Mouse (Mus musculus): ENCODE data around the gene Pnpla5.
"Not testable (repeated sequence)": the region's sequence is repeated elsewhere in the genome, so short reads cannot be mapped to it uniquely, and the experiment has no call there.

The Pnpla5 gene

GRCm38 (mm10) chr15:84123075-84123474 lies at the start of gene Pnpla5:
TSS of gene Pnpla5 (minus strand) at chr15:84123175.
- no peak for DNase-seq (ENCODE audit: low read depth, low spot score)

DNA sequence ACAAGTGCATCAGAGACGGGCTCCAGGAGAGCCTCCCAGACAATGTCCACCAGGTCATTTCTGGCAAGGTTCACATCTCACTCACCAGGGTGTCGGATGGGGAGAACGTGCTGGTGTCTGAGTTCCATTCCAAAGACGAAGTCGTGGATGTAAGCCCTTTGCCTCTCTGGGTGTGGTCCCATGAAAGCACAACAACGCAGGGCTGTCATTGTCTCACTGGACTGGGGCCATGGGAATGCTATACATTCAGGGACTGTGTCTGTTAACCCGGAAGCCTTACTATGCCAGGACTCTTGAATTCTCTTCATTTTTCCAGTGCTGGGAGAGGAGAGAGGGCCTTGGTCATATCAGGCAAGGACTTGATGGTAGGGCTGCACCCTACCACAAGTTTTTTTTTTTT lies 48.2 kb upstream of the Pnpla5 start:
- no peak for DNase-seq (ENCODE audit: low read depth, low spot score)

DNA sequence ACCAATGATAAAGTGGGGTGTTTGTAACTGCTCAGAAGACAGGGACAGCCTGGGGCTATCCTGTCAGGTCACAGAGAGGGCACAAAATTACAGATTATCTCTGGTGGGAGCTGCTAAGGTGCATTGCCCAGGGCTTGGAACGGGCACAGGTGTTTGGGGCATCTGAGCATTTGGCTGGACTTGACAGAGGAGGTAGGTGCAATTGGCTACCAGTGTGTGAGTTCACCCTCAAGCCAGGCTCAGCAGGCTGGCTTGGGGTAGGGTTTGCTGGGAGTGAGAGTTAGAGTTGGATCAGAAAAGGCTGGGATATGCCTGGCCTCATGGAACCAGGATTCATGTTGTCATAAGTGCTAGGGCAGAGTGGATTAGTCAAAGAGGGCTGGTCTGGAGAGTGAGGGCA lies 46.5 kb upstream of the Pnpla5 start:
- no peak for DNase-seq (ENCODE audit: low read depth, low spot score)

DNA sequence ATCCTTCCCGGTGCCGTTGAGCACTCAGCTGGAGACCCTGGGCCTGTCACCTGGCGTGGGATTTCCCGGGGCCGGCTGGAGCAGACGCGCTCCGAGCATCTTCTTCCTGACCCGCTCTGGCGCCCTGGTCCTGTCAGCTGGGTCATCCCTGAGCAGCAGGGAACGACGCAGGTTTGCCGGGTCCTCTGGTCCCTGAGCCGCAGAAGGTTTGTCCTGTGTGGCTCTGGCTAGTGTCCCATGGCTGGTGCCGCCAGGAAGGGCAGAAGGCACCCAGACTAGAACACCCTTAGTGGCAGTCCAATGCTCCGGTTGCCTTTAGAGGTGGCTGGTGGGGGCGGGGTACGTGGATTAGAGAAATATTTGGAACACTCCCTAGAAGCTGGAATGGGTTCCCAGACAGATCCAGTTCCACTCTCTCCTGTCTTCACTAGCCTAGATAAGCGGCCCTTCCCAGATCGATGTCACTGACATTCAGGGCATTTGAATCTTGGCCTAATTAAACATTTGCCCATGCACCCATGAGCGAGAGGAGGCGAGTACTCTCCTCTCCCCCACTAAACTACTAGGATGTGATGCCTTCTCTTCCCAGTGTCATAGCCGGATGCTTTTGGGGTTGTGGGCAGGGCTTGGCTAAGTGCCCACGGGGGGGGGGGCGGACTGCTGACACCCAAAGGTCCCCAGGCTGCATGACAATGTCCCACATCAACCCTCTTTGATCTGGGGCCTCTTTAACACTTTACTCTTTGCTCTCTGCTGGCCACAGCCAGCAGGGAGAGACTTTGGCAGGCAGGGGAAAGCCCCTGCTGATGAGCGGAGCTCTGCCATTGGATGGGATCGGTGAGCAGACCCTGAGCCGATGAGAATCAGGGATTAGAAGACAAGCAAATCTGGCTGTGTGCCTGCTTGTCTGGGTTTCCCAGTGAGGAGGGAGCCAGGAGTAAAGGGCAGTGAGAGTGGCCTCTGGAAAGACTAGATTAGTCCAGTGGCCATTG lies 45.5 kb upstream of the Pnpla5 start:
- no peak for DNase-seq (ENCODE audit: low read depth, low spot score)

- peak; percentile 91 for DNase-seq (ENCODE audit: low read depth, low spot score)
Measured at GRCm38 (mm10) chr15:84167600-84167999, 44.6 kb upstream of the Pnpla5 start, which contains the start of gene Pnpla3. TSS of gene Pnpla3 (plus strand) at chr15:84167837.

GRCm38 (mm10) chr15:84166818-84167217 lies 43.8 kb upstream of the Pnpla5 start:
- no peak for DNase-seq (ENCODE audit: low read depth, low spot score)

DNA sequence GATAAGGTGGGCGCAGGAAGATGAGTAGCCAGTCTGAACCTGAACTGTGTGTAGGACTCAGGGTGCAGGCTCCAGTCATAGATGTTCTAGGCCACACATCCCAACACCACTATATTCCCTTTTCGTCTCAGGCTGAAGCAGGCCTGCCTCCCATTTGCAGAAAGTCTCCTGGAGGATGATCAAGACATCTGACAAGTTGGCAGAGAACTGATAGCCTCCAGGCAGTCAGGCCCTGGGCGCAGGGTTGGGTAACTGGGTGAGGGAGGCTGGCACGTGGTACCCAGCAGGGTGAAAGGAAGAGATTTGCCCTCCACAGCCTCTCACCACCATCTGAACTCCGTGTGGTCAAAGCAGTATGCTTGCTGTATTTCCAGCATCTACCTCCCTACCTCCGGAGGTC lies 38.9 kb upstream of the Pnpla5 start:
- DNase-seq (ENCODE audit: low read depth, low spot score): no peak

GRCm38 (mm10) chr15:84157530-84157929 lies 34.6 kb upstream of the Pnpla5 start:
- DNase-seq (ENCODE audit: low read depth, low spot score): not testable (repeated sequence)

- DNase-seq (ENCODE audit: low read depth, low spot score): no peak
Measured at GRCm38 (mm10) chr15:84156158-84156557, 33.2 kb upstream of the Pnpla5 start.

- no peak for DNase-seq (ENCODE audit: low read depth, low spot score)
Measured at GRCm38 (mm10) chr15:84140929-84141328, 18.0 kb upstream of the Pnpla5 start.

DNA sequence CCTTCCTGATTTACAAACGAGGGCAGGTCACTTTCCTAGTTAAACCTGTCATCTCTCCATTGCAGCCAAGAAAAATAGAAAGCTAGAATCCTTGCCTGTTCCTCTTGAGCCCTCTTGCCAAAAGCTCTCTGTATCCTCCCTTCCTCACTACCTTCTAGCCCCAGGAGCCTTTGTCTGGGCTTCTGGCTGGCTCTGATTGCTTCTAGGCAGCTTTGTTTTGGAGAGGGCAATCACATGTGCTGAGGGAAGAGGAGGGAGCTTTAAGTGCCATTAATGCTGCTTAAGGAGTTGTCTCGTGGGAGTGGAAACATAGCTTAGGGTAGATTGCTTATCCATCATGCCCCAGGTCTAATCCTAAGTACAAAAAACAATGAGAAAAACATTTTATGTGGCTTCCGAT lies 17.1 kb upstream of the Pnpla5 start:
- DNase-seq (ENCODE audit: low read depth, low spot score): no peak

DNA sequence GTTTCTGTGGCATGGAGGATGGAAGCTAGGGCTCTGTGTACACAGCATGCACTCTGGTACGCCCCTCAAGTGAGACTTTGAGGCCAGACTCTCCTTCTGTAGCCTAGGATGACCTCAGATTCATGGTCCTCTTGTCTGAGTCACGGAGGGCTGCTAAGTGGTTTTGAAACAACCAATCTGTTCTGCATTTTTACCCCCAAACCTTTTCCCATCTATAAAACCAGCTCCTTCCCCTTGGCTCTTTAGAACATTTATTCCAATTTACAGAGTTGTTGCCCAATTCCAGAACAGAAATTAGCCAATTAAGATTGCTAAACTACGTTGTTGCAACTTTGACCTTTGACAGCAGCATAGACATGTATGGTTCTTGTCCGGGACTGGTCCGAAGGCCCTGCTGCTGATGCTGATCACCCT lies 16.6 kb upstream of the Pnpla5 start:
- no peak for DNase-seq (ENCODE audit: low read depth, low spot score)

- no peak for DNase-seq (ENCODE audit: low read depth, low spot score)
Measured at GRCm38 (mm10) chr15:84136473-84137415, 13.8 kb upstream of the Pnpla5 start.

DNA sequence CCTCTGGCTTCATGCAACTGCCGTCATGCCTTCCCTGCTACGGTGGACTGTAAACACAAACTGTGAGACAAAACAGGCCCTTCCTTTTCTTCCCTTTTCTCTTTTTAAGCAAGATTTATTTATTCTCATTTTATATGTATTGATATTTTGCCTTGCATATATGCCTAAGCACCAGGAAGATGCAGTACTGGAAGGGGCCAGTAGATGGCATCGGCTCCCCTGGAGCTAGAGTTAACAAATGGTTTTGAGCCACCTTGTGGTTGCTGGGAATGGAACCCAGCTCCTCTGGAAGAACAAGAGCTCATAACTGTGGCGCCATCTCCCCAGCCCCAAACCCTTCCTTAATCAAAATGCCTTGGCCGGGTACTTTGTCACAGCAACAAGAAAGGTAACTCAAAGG lies 12.5 kb upstream of the Pnpla5 start:
- DNase-seq (ENCODE audit: low read depth, low spot score): peak; percentile 64

GRCm38 (mm10) chr15:84133440-84133839 lies 10.5 kb upstream of the Pnpla5 start:
- no peak for DNase-seq (ENCODE audit: low read depth, low spot score)

DNA sequence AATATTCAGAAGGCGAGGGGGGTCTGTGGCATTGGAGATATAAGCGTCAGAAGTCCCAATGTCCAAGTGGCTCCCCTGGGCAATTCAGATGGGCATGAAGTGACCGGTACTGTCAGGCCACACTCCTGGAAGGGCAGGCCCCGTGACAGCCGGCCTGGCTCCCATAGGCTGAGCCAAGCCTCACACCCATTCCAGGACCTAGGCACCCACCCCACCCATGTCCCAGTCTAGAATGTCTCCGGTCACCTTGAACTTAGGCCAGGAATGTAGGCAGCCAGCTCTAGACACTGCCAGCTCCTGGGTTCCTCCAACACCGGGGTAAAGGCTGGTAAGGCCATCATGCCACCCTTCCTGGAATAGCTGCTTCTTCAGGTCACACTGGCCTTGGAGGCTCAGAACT lies 9.0 kb upstream of the Pnpla5 start:
- DNase-seq (ENCODE audit: low read depth, low spot score): no peak

DNA sequence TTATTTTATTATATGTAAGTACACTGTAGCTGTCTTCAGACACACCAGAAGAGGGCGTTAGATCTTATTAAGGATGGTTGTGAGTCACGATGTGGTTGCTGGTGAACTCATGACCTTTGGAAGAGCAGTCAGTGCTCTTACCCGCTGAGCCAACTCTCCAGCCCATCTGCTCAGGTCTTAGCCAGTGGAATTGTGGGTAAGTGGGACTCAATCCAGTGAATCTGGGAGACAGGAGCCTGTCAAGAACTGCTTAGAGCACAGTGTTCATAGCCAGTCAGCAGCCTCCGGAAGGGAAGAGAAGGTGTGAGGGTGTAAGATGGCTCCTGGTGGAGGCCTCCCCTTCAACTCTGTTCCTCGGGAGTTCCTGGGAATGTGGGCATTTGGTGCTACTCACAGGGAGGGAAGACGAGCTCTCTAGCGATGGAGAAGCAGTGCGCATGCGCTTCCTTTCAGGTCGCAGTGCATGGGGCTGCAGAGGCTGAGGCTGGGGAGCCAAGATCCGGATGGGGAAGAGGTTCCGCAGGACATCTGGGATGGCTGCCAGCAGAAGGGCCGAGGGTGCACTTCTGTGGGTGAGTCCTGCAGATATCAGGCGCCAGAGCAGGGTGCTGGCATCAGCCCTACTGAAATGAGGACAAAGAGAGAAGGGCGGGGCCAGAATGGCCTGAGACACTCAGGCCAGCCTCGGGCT lies 8.3 kb upstream of the Pnpla5 start:
- DNase-seq (ENCODE audit: low read depth, low spot score): peak; percentile 48

- DNase-seq (ENCODE audit: low read depth, low spot score): no peak
Measured at GRCm38 (mm10) chr15:84126871-84127270, 3.9 kb upstream of the Pnpla5 start.

GRCm38 (mm10) chr15:84126447-84126846 lies 3.5 kb upstream of the Pnpla5 start:
- DNase-seq (ENCODE audit: low read depth, low spot score): no peak

DNA sequence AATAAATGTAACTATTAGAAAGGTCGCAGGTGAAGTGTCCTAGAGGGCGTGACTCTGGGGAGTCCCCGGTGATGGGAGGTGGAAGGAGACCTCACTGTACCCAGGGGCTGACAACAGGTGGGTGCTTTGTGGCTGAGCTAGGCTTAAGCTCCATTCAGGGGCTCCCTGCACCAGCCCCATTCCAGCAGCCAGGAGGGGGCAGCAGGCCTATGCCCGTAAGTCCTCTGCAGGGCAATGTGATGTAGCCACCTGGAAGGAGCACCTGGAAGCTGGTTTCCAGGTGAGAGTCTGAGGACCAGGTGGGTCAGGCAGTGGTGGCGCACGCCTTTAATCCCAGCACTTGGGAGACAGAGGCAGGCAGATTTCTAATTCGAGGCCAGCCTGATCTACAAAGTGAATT lies 1.1 kb upstream of the Pnpla5 start:
- no peak for DNase-seq (ENCODE audit: low read depth, low spot score)

GRCm38 (mm10) chr15:84121036-84121435 lies 1.9 kb downstream of the Pnpla5 start:
- no peak for DNase-seq (ENCODE audit: low read depth, low spot score)

- no peak for DNase-seq (ENCODE audit: low read depth, low spot score)
Measured at GRCm38 (mm10) chr15:84120612-84121011, 2.4 kb downstream of the Pnpla5 start.

Measured in WW6 (cell line).